Mouse (Mus musculus) liver, embryonic 15.5 days (tissue): ENCODE measurements at regions not wholly inside any gene's neighbourhood (a gene's known extent, or its start where the extent isn't known, plus 50 kb on each side); places are given as distances from the start of the nearest gene placed in this dataset.

Experiments
- ATAC-seq: fragments of 200-750 bp; cut with Nextera tagmentation; 2 replicates; pipeline ENCODE4 v1.8.0; 2017; ENCODE audit warnings: moderate number of reproducible peaks, mild to moderate bottlenecking, moderate library complexity; ENCODE audit not compliant: insufficient read depth
- H3K27ac ChIP-seq: fragments of 300-500 bp; sonication (generic); replicated peaks from 2 replicates; pipeline ENCODE4 v1.5.1; 2015; ENCODE audit warnings: mild to moderate bottlenecking, inconsistent platforms
- H3K27me3 ChIP-seq: fragments of 300-500 bp; sonication (generic); 2 replicates; pipeline ENCODE4 v1.6.1; 2015; ENCODE audit warnings: mild to moderate bottlenecking, inconsistent platforms
- H3K36me3 ChIP-seq: fragments of 300-500 bp; sonication (generic); replicated peaks from 2 replicates; pipeline ENCODE4 v1.6.1; 2015; ENCODE audit warnings: moderate library complexity, mild to moderate bottlenecking, inconsistent platforms
- H3K4me1 ChIP-seq: fragments of 300-500 bp; sonication (generic); replicated peaks from 2 replicates; pipeline ENCODE4 v1.6.1; 2015; ENCODE audit warnings: inconsistent platforms
- H3K4me2 ChIP-seq: fragments of 300-500 bp; sonication (generic); 2 replicates; pipeline ENCODE4 v1.6.1; 2015; ENCODE audit warnings: moderate library complexity, mild to moderate bottlenecking, inconsistent platforms
- H3K4me3 ChIP-seq: fragments of 300-500 bp; sonication (generic); replicated peaks from 2 replicates; pipeline ENCODE4 v1.5.1; 2015; ENCODE audit warnings: mild to moderate bottlenecking, inconsistent platforms
- H3K9ac ChIP-seq: fragments of 300-500 bp; sonication (generic); 2 replicates; pipeline ENCODE4 v1.6.1; 2015; ENCODE audit warnings: moderate library complexity, mild to moderate bottlenecking, inconsistent platforms
- H3K9me3 ChIP-seq: fragments of 300-500 bp; sonication (generic); replicated peaks from 2 replicates; pipeline ENCODE4 v1.6.1; 2016; ENCODE audit warnings: inconsistent platforms
- WGBS: fragments of 180-500 bp; shearing (Covaris S2); methylation state at CpG from one replicate; pipeline ENCODE4 v1.1.7; 2015; ENCODE audit warnings: mixed read lengths; ENCODE audit not compliant: insufficient replicate concordance; 5-methylcytosine and 5-hydroxymethylcytosine counted together

DNA sequence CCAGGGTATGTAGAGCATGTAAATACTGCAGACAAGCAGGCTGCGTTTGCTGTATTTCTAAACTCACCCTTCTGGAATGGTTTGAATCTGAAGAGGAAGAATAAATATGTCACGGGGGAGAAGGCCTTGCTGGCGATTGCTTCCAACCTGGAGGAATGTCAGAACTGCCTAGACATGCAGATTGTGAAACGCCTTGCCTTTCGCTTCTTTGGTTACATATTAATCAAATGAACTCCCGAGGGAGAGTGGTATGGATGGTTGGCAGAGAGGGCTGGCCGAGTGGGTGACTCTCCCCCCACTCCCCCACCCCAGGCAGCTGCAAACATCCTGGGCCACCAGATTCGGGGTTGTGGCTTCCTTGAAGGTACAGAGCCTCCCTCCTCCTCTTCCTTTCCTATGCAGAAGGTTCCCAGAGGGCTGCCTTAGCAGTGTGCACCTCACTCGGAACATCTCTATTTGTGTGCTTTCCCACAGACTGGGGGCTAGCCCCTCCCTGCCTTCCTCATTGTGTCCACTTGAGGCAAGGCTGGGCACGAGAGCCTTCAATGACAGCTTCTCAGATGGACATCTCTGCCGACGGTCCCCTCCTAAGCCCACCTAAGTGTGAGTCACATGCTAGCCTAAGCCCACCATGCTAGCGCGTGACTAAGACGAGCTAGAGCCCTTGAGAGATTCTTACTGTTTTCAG is 93.3 kb downstream of the Zfp281 start:
- 49% methylated on average over 15 of the region's 15 CpGs for WGBS
- no peak overlapping the region for H3K9ac ChIP-seq
- no peaks in the 10 kb centered on the region for H3K9me3 ChIP-seq
- no peaks in the 10 kb centered on the region for H3K36me3 ChIP-seq
- H3K4me2 ChIP-seq = no peak overlapping the region
- H3K27me3 ChIP-seq = no peaks in the 10 kb centered on the region
- no peak overlapping the region for H3K27ac ChIP-seq
- no peaks in the 10 kb centered on the region for H3K4me1 ChIP-seq
- no peak; the same call in 1 of the 2 replicates for ATAC-seq
- no peak overlapping the region for H3K4me3 ChIP-seq

DNA sequence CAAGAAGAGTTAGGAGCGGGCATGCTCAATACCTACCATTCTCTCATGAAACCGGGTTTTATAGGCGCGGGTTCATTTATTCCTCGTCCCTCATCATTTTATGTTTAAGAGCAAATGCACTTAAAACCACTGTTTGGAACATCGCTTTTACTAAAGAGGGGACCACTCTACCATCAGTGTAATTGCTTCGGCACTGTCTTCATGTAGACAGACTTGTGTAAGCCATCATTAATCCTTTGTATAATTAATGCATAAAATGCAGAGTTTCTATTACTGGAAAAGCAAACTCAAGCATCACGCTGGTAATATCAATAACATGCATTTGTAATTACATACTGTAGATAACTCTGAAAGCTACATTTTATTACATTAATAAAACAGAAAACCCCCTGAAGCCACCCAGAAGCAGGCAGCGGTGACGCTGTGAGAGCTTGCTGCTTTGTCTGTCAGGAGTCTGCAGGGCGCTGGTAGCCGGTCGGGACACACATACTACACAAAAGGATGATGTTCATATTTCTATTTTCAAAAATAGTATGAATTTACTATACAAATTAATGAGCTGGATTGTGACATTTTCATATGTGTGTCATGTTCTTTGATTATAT is 99.2 kb downstream of the Zfp281 start:
- Histone ChIP-seq H3K4me3 (no peak overlapping the region), H3K36me3 (no peaks in the 10 kb centered on the region), H3K27ac (no peak overlapping the region), H3K9me3 (no peaks in the 10 kb centered on the region), H3K27me3 (no peaks in the 10 kb centered on the region), H3K9ac (no peak overlapping the region), H3K4me1 (no peaks in the 10 kb centered on the region), H3K4me2 (no peak overlapping the region)
- 81% methylated on average over 13 of the region's 13 CpGs for WGBS
- ATAC-seq = no peak

DNA sequence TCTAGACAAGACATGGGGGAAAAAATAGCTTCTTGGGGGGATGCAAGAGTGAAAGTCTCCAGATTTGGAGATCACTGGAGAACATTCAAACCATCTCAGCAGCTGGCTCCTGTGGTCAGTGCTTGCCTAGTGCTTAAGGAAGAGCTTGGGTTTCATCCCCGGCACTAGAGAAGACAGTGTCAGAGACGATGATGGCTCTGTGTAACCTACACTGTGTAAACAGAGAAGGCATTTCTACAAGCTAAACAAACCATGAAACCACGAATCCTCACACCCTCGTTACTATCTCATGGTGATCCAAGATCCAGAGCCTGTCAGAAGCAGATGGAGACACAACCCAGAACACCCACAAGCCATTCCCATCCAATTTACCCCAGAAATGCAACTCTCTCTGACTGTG is 100.5 kb downstream of the Zfp281 start:
- no peak overlapping the region for H3K4me3 ChIP-seq

DNA sequence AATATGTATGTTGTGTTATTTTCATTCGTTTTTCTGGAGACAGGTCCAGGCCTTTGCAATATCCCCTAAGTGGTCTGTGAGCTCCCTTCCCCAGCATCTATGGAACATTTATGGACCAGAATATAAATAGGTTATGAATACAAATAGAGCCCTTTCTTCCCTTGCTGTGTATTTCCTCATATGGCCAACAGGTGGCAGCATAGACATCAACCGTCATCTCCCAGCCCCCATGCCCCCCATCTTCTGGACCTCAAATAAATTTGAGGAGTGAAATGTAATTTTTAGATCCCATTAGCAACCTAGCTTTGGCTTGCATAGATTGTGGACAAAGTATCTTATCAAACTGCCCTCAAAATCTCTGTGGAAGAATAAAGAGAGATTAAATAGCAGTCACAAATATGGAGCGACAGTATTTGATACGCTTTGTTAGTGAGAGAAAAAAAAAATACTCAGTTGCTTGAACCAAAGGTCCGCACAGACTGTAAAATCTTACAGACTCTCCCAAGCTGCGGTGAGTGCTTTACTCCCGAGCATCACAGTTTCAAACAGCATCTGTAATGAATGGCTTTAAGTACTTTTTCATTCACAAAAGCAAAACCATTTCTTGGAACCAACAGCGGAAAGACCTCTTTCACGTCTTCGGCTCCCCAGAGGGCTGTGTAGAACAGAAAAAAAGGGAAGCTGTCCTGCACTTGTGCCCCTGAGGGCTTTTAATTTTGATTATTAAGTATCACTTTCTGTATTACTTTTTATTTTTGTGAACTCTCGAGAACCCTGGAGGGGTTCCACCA is 101.6 kb downstream of the Zfp281 start:
- H3K4me1 ChIP-seq = no peaks in the 10 kb centered on the region
- no peak overlapping the region for H3K4me2 ChIP-seq
- 57% methylated on average over 11 of the region's 11 CpGs for WGBS
- H3K36me3 ChIP-seq = no peaks in the 10 kb centered on the region
- H3K27me3 ChIP-seq = no peaks in the 10 kb centered on the region
- H3K9ac ChIP-seq = no peak overlapping the region
- ATAC-seq = no peak
- no peak overlapping the region for H3K27ac ChIP-seq
- H3K4me3 ChIP-seq = no peak overlapping the region
- H3K9me3 ChIP-seq = no peaks in the 10 kb centered on the region

More for the DNA sequence above, 100.5 kb downstream of the Zfp281 start:
- ATAC-seq = no peak
- WGBS = 31% methylated on average over 4 of the region's 4 CpGs
- Histone ChIP-seq H3K9ac (no peak overlapping the region), H3K4me1 (no peaks in the 10 kb centered on the region), H3K36me3 (no peaks in the 10 kb centered on the region), H3K27me3 (no peaks in the 10 kb centered on the region), H3K27ac (no peak overlapping the region), H3K4me2 (no peak overlapping the region), H3K9me3 (no peaks in the 10 kb centered on the region)

DNA sequence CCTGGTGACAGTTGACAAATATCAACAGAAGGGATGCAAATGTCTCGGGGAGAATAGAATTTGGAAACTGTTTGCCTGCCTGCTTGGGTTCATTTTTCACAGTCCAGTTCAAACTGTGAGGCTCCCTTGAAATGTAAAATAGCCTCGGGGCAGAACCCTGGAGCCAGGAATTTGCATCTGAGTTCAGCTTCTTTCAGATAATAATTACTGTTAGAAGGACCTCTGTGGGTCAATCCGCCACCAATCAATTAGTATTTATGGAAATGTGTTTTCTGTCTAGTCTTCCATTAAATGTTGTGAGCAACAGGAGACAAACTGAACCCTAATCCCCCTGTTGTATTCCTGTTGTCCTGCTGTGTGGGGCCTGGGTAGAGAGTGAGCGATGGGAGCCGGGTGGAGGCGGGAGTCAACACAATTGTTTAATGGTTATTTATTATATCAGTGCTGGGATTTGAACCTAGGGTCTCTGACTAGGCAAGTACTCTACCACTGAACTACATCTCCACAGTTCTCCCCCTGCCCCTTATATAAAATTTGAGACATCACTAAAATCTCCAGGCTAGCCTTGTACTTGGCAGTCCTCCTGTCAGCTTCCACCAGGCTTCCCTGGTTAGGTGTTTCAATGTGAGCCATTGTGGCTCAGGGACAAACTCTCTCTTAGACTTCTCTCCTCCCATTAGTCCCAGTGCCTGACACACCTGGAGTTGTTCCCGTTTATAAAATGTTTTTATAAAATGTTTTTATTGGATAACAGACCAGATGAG is 103.3 kb downstream of the Zfp281 start:
- H3K9ac ChIP-seq = no peak overlapping the region
- no peaks in the 10 kb centered on the region for H3K36me3 ChIP-seq
- no peaks in the 10 kb centered on the region for H3K4me1 ChIP-seq
- H3K27ac ChIP-seq = no peak overlapping the region
- H3K9me3 ChIP-seq = no peaks in the 10 kb centered on the region
- no peak overlapping the region for H3K4me2 ChIP-seq
- ATAC-seq = no peak
- no peaks in the 10 kb centered on the region for H3K27me3 ChIP-seq
- no peak overlapping the region for H3K4me3 ChIP-seq
- 60% methylated on average over 7 of the region's 7 CpGs for WGBS

DNA sequence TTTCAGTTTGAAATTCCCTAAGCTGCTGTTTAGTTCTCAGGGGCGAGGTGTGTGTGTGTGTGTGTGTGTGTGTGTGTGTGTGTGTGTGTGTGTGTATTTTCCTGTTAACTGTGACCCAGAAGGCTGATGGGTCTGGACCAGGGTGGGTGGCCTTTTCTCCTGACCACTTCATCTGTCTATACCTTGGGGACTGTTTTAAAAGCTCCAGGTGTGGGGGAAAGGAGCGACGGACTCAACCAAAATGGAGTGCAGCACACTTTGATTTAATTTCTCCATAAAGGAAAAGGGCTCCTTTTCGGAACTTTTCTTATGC is 103.9 kb downstream of the Zfp281 start:
- Histone ChIP-seq H3K9me3 (no peaks in the 10 kb centered on the region), H3K4me1 (no peaks in the 10 kb centered on the region), H3K27me3 (no peaks in the 10 kb centered on the region), H3K36me3 (no peaks in the 10 kb centered on the region), H3K9ac (no peak overlapping the region), H3K4me3 (no peak overlapping the region), H3K4me2 (no peak overlapping the region), H3K27ac (no peak overlapping the region)
- ATAC-seq = no peak
- 71% methylated on average over 4 of the region's 4 CpGs for WGBS

DNA sequence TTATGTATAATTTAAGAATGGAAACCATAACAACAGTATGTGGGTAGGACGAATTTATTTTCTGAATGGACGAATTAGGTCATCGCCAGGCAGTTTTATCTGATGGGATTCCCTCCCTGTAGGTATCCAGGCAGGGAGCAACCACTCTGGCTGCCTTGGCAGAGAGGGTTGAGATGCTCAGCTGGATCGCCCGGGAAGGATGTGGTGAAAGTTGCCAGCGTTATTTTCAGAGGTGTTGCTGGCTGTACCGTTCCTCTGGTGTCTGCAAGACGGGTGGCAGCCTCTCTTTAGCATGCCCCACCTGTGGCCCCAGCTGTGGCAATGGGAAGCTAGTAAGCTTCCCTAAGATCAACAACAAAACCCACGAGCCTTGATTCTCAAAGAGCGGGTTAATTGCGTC is 105.9 kb downstream of the Zfp281 start:
- Histone ChIP-seq H3K27ac (no peak overlapping the region), H3K27me3 (no peaks in the 10 kb centered on the region), H3K36me3 (no peaks in the 10 kb centered on the region), H3K4me3 (no peak overlapping the region), H3K9me3 (no peaks in the 10 kb centered on the region), H3K4me2 (no peak overlapping the region), H3K4me1 (no peaks in the 10 kb centered on the region), H3K9ac (no peak overlapping the region)
- ATAC-seq = no peak
- WGBS = 47% methylated on average over 11 of the region's 11 CpGs

DNA sequence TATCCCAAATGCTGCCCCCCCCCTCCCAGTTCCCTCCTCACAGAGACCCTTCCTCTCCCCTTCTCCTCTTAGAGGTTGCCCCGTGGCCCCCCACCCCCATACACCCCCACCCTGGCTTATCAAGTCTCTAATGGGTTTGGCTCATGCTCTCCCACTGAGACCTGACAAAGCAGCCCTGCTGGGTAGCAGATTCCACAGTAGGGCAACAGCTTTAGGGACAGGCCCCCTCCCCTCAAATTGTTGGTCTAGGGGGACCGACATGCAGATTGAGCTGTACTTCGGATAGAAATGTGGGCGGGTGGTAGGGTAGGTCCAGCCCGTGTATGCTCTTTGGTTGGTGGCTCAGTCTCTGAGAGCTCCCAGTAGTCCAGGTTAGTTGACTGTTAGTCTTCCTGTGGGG is 113.3 kb downstream of the Zfp281 start:
- WGBS = 40% methylated on average over 5 of the region's 5 CpGs
- no peaks in the 10 kb centered on the region for H3K4me1 ChIP-seq

DNA sequence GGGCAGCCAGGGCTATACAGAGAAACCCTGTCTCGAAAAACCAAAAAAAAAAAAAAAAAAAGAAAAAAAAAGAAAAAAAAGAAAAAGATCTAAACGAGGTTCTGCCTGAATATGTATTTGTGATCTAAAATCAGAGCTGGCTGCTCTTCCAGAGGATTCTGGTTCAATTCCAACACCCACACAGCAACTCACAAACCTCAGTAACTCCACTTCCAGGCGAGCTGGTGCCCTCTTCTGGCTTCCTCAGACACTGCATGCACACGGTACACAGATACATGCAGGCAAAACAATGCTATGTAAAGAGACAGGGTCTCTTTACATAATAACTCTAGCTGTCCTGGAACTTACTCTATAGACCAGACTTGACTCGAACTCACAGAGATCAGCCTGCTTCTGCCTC is 114.8 kb downstream of the Zfp281 start:
- Histone ChIP-seq H3K9me3 (no peaks in the 10 kb centered on the region), H3K36me3 (no peaks in the 10 kb centered on the region), H3K9ac (no peak overlapping the region), H3K27me3 (no peaks in the 10 kb centered on the region), H3K27ac (no peak overlapping the region), H3K4me1 (no peaks in the 10 kb centered on the region), H3K4me3 (no peak overlapping the region), H3K4me2 (no peak overlapping the region)
- no peak for ATAC-seq
- 33% methylated on average over 5 of the region's 5 CpGs for WGBS

More for the DNA sequence above, 113.3 kb downstream of the Zfp281 start:
- Histone ChIP-seq H3K27me3 (no peaks in the 10 kb centered on the region), H3K4me2 (no peak overlapping the region), H3K9ac (no peak overlapping the region), H3K36me3 (no peaks in the 10 kb centered on the region), H3K27ac (no peak overlapping the region), H3K4me3 (no peak overlapping the region), H3K9me3 (no peaks in the 10 kb centered on the region)
- no peak for ATAC-seq

DNA sequence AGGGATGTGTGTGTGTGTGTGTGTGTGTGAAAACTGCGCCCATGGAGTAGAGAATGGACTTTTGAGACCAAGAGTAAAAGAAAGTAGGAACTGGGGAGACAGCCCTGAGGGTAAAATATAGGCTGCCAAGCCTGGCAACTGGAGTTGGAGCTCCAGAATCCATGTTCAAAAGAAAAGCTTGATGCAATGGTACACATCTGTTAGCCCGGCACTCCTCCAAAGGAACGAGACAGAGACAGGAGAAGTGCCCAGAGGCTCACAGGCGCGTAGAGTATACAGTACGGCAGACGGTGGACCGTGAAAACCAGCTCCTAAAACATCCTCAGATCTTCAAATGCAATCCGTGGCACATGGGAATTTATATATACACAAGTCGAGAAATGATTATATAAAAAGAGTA is 116.4 kb downstream of the Zfp281 start:
- H3K9me3 ChIP-seq = no peaks in the 10 kb centered on the region
- H3K36me3 ChIP-seq = no peaks in the 10 kb centered on the region
- no peak overlapping the region for H3K27ac ChIP-seq
- ATAC-seq = no peak
- no peaks in the 10 kb centered on the region for H3K27me3 ChIP-seq
- no peaks in the 10 kb centered on the region for H3K4me1 ChIP-seq
- WGBS = 69% methylated on average over 10 of the region's 10 CpGs
- no peak overlapping the region for H3K4me2 ChIP-seq
- no peak overlapping the region for H3K4me3 ChIP-seq
- H3K9ac ChIP-seq = no peak overlapping the region

DNA sequence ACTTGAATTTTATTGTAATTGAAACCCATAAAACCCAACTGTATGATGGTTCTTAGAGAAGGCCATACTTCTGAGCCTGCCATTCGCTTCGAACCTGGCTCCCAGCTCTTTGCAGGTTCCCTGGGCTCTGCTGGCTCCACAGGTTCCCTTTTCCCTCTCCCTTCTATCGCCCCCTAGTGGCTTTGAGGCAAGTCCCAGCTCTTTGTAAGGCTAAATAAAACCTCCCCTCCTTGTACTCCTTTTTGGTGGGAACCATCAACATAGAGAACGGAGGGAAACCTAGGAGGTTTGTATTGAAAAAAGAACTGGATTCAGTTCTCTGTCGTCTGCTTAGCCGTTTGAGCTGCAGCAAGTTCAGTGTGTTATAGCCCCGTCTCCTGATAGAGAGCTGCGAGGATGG is 124.5 kb downstream of the Zfp281 start:
- no peaks in the 10 kb centered on the region for H3K4me1 ChIP-seq
- H3K36me3 ChIP-seq = no peaks in the 10 kb centered on the region
- no peak overlapping the region for H3K9ac ChIP-seq
- no peak overlapping the region for H3K4me2 ChIP-seq
- H3K27me3 ChIP-seq = no peaks in the 10 kb centered on the region
- H3K4me3 ChIP-seq = no peak overlapping the region
- no peak overlapping the region for H3K27ac ChIP-seq
- 40% methylated on average over 8 of the region's 8 CpGs for WGBS
- H3K9me3 ChIP-seq = no peaks in the 10 kb centered on the region
- no peak for ATAC-seq
